Comparison of ENCODE assay signal across 28 mouse cellular contexts in the genomic region with DNA sequence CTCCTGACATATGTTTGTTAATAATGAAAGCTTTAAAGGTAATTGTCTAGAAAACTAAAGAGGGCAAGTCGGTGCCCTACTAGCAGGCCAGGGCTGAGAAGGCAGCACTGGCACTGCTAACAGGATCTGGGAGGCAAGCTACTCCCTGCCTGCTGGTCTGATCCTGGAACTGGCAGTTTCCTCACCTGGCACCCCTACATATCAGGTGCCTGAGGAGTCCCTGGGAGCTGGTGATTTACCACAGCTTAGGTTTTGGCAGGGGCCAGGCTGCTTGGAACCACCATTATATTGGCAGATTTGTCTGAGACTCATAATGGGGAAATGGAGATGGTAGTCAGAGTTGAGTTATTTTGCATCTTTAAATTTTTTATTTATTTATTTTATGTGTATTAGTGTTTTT.
"Had no signal": no experiment of that assay in that cellular context is flagged by ENCODE, and none has a peak within 500 bp of the region (broad histone marks: within the 10 kb centered on the region; RNA-seq: fewer than 3 reads in every experiment).

No protein-coding gene starts in this region.

- DNase-seq: gastrocnemius, postnatal 10 days; gastrocnemius, postnatal 25 days; heart, adult 2 months; heart, postnatal 10 days; heart, postnatal 4 days; kidney, adult 11 months; kidney, adult 2 months; kidney, adult 9 months; kidney, postnatal 10 days; kidney, postnatal 25 days; kidney, postnatal 4 days; liver; liver, embryonic 13.5 days; liver, postnatal 0 days; lung, adult 2 months had no signal

- H3K4me1 ChIP-seq: heart, embryonic 12.5 days; hindbrain, embryonic 10.5 days; hindbrain, embryonic 12.5 days; limb, embryonic 10.5 days; limb, embryonic 12.5 days; liver, embryonic 13.5 days; liver, embryonic 15.5 days had no signal

- H3K36me3 ChIP-seq: hindbrain, embryonic 10.5 days; hindbrain, embryonic 12.5 days; limb, embryonic 10.5 days; limb, embryonic 12.5 days; liver, embryonic 15.5 days had no signal

- H3K27ac ChIP-seq: heart, adult 2 months; hindbrain, embryonic 10.5 days; hindbrain, embryonic 12.5 days; hindbrain, embryonic 14.5 days; layer of hippocampus, adult 2 months; left cerebral cortex, adult 2 months; limb, embryonic 10.5 days; limb, embryonic 12.5 days; liver, embryonic 13.5 days; liver, embryonic 15.5 days had no signal

- ATAC-seq: hindbrain, embryonic 16.5 days; inflammation-experienced regulatory T-cells, adult 6 months; intestine, embryonic 16.5 days; liver, postnatal 0 days had no signal

- H3K4me3 ChIP-seq: heart, adult 2 months; heart, embryonic 12.5 days; hindbrain, embryonic 10.5 days; hindbrain, embryonic 12.5 days; layer of hippocampus, adult 2 months; left cerebral cortex, adult 2 months; limb, embryonic 10.5 days; limb, embryonic 12.5 days; liver, embryonic 13.5 days; liver, embryonic 15.5 days had no signal

- H3K27me3 ChIP-seq: heart, embryonic 12.5 days; hindbrain, embryonic 12.5 days; limb, embryonic 12.5 days; liver, embryonic 13.5 days; liver, embryonic 15.5 days had no signal

- H3K4me2 ChIP-seq: heart, embryonic 12.5 days; hindbrain, embryonic 12.5 days; hindbrain, embryonic 14.5 days; limb, embryonic 12.5 days; liver, embryonic 11.5 days; liver, embryonic 13.5 days; liver, embryonic 15.5 days had no signal

- H3K9ac ChIP-seq: heart, embryonic 12.5 days; hindbrain, embryonic 12.5 days; hindbrain, embryonic 14.5 days; limb, embryonic 12.5 days; liver, embryonic 13.5 days; liver, embryonic 15.5 days; liver, postnatal 0 days had no signal

- H3K9me3 ChIP-seq: heart, embryonic 12.5 days; hindbrain, embryonic 10.5 days; hindbrain, embryonic 12.5 days; limb, embryonic 10.5 days; limb, embryonic 12.5 days; liver, embryonic 13.5 days; liver, embryonic 15.5 days had no signal
